ENCODE assay signal across 30 mouse cellular contexts in genomic region chr3:144597121-144597520, GRCm38 (mm10). TPM values are rescaled to one million over a fixed set of nuclear protein-coding genes. Genes with fewer than 3 reads are reported as not detected.
DNase-seq lines count a peak whose midpoint lies in the region; ATAC-seq and TF ChIP-seq lines count a peak whose summit lies in the region.
"Had no signal": no experiment of that assay in that cellular context is flagged by ENCODE, and none has a peak within 500 bp of the region (broad histone marks: within the 10 kb centered on the region; RNA-seq: fewer than 3 reads in every experiment).

No protein-coding gene starts in this region.

- H3K4me2 ChIP-seq in forebrain, embryonic 11.5 days (ENCODE audit: low read depth, low read length, severe bottlenecking) = no peak overlapping the region
- no peak overlapping the region for H3K4me2 ChIP-seq in midbrain, embryonic 13.5 days (replicated peaks)
- no peak overlapping the region for H3K4me2 ChIP-seq in midbrain, embryonic 16.5 days (ENCODE audit: low read length)
- H3K4me2 ChIP-seq in forebrain, embryonic 16.5 days (ENCODE audit: low read length) = no peak overlapping the region
- H3K4me2 ChIP-seq in kidney, embryonic 16.5 days (replicated peaks; ENCODE audit: low read depth, low read length) = no peak overlapping the region
- H3K4me2 ChIP-seq: heart, embryonic 11.5 days; hindbrain, embryonic 13.5 days; limb, embryonic 12.5 days; liver, embryonic 15.5 days; lung, embryonic 14.5 days; neural tube, embryonic 15.5 days had no signal

- 39% methylated on average over 4 of the region's 4 CpGs for WGBS in forebrain, embryonic 11.5 days
- 76% methylated on average over 4 of the region's 4 CpGs for WGBS in forebrain, embryonic 10.5 days
- WGBS in midbrain, embryonic 13.5 days = 45% methylated on average over 4 of the region's 4 CpGs
- WGBS in midbrain, embryonic 16.5 days = 37% methylated on average over 4 of the region's 4 CpGs
- WGBS in forebrain, embryonic 16.5 days = 13% methylated on average over 4 of the region's 4 CpGs
- WGBS in kidney, embryonic 16.5 days = 87% methylated on average over 4 of the region's 4 CpGs

- no peak for TF ChIP-seq CTCF in brain, embryonic 14.5 days (IDR thresholded peaks at IDR 0.05; ENCODE audit: borderline replicate concordance, extremely low read depth, insufficient read depth, insufficient read length)

- H3K27ac ChIP-seq in forebrain, embryonic 11.5 days (ENCODE audit: low read depth, low read length) = no peak overlapping the region; the same call in 1 of the 2 replicates
- H3K27ac ChIP-seq in forebrain, embryonic 10.5 days = no peak overlapping the region
- no peak overlapping the region for H3K27ac ChIP-seq in midbrain, embryonic 13.5 days
- no peak overlapping the region for H3K27ac ChIP-seq in midbrain, embryonic 16.5 days (ENCODE audit: low read length)
- H3K27ac ChIP-seq in forebrain, embryonic 16.5 days (ENCODE audit: low read length) = no peak overlapping the region
- no peak overlapping the region for H3K27ac ChIP-seq in kidney, embryonic 16.5 days (ENCODE audit: low read length)
- H3K27ac ChIP-seq: hindbrain, embryonic 13.5 days; limb, embryonic 12.5 days; liver, embryonic 15.5 days; neural tube, embryonic 15.5 days had no signal

- no peak overlapping the region for H3K9ac ChIP-seq in forebrain, embryonic 11.5 days (ENCODE audit: low read length)
- no peak overlapping the region for H3K9ac ChIP-seq in midbrain, embryonic 13.5 days (replicated peaks)
- H3K9ac ChIP-seq in midbrain, embryonic 16.5 days (ENCODE audit: low read depth, low read length) = no peak overlapping the region
- no peak overlapping the region for H3K9ac ChIP-seq in forebrain, embryonic 16.5 days (replicated peaks; ENCODE audit: low read depth, low read length)
- H3K9ac ChIP-seq in kidney, embryonic 16.5 days (replicated peaks; ENCODE audit: low read length) = no peak overlapping the region
- H3K9ac ChIP-seq: hindbrain, embryonic 13.5 days; limb, embryonic 12.5 days; liver, embryonic 15.5 days; lung, embryonic 14.5 days; neural tube, embryonic 15.5 days had no signal

- no peak for TF ChIP-seq POLR2A in brain, embryonic 14.5 days (IDR thresholded peaks at IDR 0.05; ENCODE audit: borderline replicate concordance, extremely low read depth, insufficient read depth, insufficient read length, poor library complexity, severe bottlenecking)

- peak; percentile 62 for DNase-seq in forebrain, embryonic 11.5 days (ENCODE audit: low spot score)
- no peak for DNase-seq in forebrain, embryonic 10.5 days (ENCODE audit: extremely low spot score, low spot score)
- DNase-seq in brain, embryonic 14.5 days (ENCODE audit: low read depth) = peak; percentile 91
- DNase-seq in urinary bladder, postnatal 25 days (ENCODE audit: low spot score) = no peak
- DNase-seq: adrenal gland, postnatal 10 days; cerebellum, adult 11 months; cerebellum, adult 9-11 months; gastrocnemius, postnatal 14 days; heart, postnatal 36 days; kidney, adult 8-10 months; kidney, postnatal 10 days; lung, embryonic 14.5 days; lung, postnatal 14 days; right cerebral cortex, adult 18-20 months; right cerebral cortex, postnatal 4 days; thymus, postnatal 14 days had no signal

- H3K36me3 ChIP-seq in forebrain, embryonic 11.5 days (ENCODE audit: control insufficient read depth, insufficient read depth, low read length) = no peaks in the 10 kb centered on the region
- peaks cover 69% of the 10 kb centered on the region for H3K36me3 ChIP-seq in forebrain, embryonic 10.5 days (replicated peaks)
- peaks cover 25% of the 10 kb centered on the region; the same call in 1 of the 2 replicates for H3K36me3 ChIP-seq in midbrain, embryonic 13.5 days
- 0 out of 2 replicates have a peak, but pooled peaks cover 2% of the 10 kb centered on the region for H3K36me3 ChIP-seq in midbrain, embryonic 16.5 days (ENCODE audit: control insufficient read depth, insufficient read depth, low read length)
- H3K36me3 ChIP-seq in forebrain, embryonic 16.5 days (ENCODE audit: control insufficient read depth, insufficient read depth) = no peaks in the 10 kb centered on the region
- H3K36me3 ChIP-seq in kidney, embryonic 16.5 days (ENCODE audit: insufficient read depth, low read length) = peaks cover 32% of the 10 kb centered on the region

- no peaks in the 10 kb centered on the region for H3K27me3 ChIP-seq in forebrain, embryonic 11.5 days (ENCODE audit: control insufficient read depth, insufficient read depth, low read length)
- no peaks in the 10 kb centered on the region for H3K27me3 ChIP-seq in forebrain, embryonic 10.5 days (ENCODE audit: poor library complexity, severe bottlenecking)
- no peaks in the 10 kb centered on the region for H3K27me3 ChIP-seq in midbrain, embryonic 13.5 days
- H3K27me3 ChIP-seq in midbrain, embryonic 16.5 days (ENCODE audit: control insufficient read depth, insufficient read depth, low read depth, low read length) = no peaks in the 10 kb centered on the region
- H3K27me3 ChIP-seq in forebrain, embryonic 16.5 days (replicated peaks; ENCODE audit: control insufficient read depth, insufficient read depth, low read length) = no peaks in the 10 kb centered on the region
- no peaks in the 10 kb centered on the region for H3K27me3 ChIP-seq in kidney, embryonic 16.5 days (ENCODE audit: insufficient read depth, low read length)
- H3K27me3 ChIP-seq: hindbrain, embryonic 13.5 days; limb, embryonic 12.5 days; liver, embryonic 15.5 days; neural tube, embryonic 15.5 days; Patski had no signal

- no peak overlapping the region for H3K4me3 ChIP-seq in forebrain, embryonic 11.5 days (ENCODE audit: low read depth, low read length)
- H3K4me3 ChIP-seq in forebrain, embryonic 10.5 days = no peak overlapping the region
- H3K4me3 ChIP-seq in midbrain, embryonic 13.5 days (replicated peaks) = no peak overlapping the region
- no peak overlapping the region for H3K4me3 ChIP-seq in midbrain, embryonic 16.5 days (ENCODE audit: low read depth, low read length)
- no peak overlapping the region for H3K4me3 ChIP-seq in forebrain, embryonic 16.5 days (replicated peaks; ENCODE audit: low read length)
- no peak overlapping the region for H3K4me3 ChIP-seq in kidney, embryonic 16.5 days (ENCODE audit: low read length)
- H3K4me3 ChIP-seq: erythroblast, embryonic 14.5 days; hindbrain, embryonic 13.5 days; left cerebral cortex, adult 2 months; limb, embryonic 12.5 days; liver, embryonic 15.5 days; neural tube, embryonic 15.5 days had no signal

- H3K9me3 ChIP-seq in forebrain, embryonic 11.5 days (ENCODE audit: control insufficient read depth, low read length) = no peaks in the 10 kb centered on the region
- no peaks in the 10 kb centered on the region for H3K9me3 ChIP-seq in forebrain, embryonic 10.5 days
- no peaks in the 10 kb centered on the region for H3K9me3 ChIP-seq in midbrain, embryonic 13.5 days
- H3K9me3 ChIP-seq in midbrain, embryonic 16.5 days (replicated peaks; ENCODE audit: control insufficient read depth, low read length, poor library complexity, severe bottlenecking) = no peaks in the 10 kb centered on the region
- H3K9me3 ChIP-seq in forebrain, embryonic 16.5 days (ENCODE audit: control insufficient read depth, low read length) = no peaks in the 10 kb centered on the region
- no peaks in the 10 kb centered on the region for H3K9me3 ChIP-seq in kidney, embryonic 16.5 days (ENCODE audit: low read length)
- H3K9me3 ChIP-seq: G1E; hindbrain, embryonic 13.5 days; limb, embryonic 12.5 days; liver, embryonic 15.5 days; neural tube, embryonic 15.5 days had no signal

- H3K4me1 ChIP-seq in forebrain, embryonic 11.5 days (replicated peaks; ENCODE audit: control insufficient read depth, insufficient read depth, low read length) = 0 out of 2 replicates have a peak, but pooled peaks cover 5% of the 10 kb centered on the region
- peaks cover 46% of the 10 kb centered on the region for H3K4me1 ChIP-seq in forebrain, embryonic 10.5 days
- peaks cover 14% of the 10 kb centered on the region for H3K4me1 ChIP-seq in midbrain, embryonic 13.5 days (replicated peaks)
- 0 out of 2 replicates have a peak, but pooled peaks cover 2% of the 10 kb centered on the region for H3K4me1 ChIP-seq in midbrain, embryonic 16.5 days (ENCODE audit: control insufficient read depth, insufficient read depth, low read length)
- peaks cover 9% of the 10 kb centered on the region; the same call in 1 of the 2 replicates for H3K4me1 ChIP-seq in forebrain, embryonic 16.5 days (replicated peaks; ENCODE audit: control insufficient read depth, insufficient read depth, low read length)
- no peaks in the 10 kb centered on the region for H3K4me1 ChIP-seq in kidney, embryonic 16.5 days (ENCODE audit: insufficient read depth, low read length)
- H3K4me1 ChIP-seq: hindbrain, embryonic 13.5 days; neural tube, embryonic 15.5 days had no signal

- peak; percentile 82 for ATAC-seq in forebrain, embryonic 11.5 days (replicated peaks; ENCODE audit: low FRiP score)
- peak; percentile 62; the same call in 1 of the 2 replicates for ATAC-seq in midbrain, embryonic 13.5 days
- no peak for ATAC-seq in midbrain, embryonic 16.5 days
- ATAC-seq in forebrain, embryonic 16.5 days = peak; percentile 87
- ATAC-seq in kidney, embryonic 16.5 days (ENCODE audit: low FRiP score, low TSS enrichment) = no peak
- ATAC-seq: intestine, embryonic 16.5 days; Patski had no signal

RNA-seq across cellular contexts. Expression of gene Selenof, which starts 27.0 kb away (rescaled TPM):
- 385 and 409 TPM in 2 replicates for polyA plus RNA-seq in forebrain, embryonic 11.5 days (2014; fragmentation: Nextera tagmentation; extraction: Ambion mirVana)
- 480 and 492 TPM in 2 replicates for polyA plus RNA-seq in forebrain, embryonic 10.5 days (2016; fragmentation: Nextera tagmentation; extraction: Ambion mirVana)
- polyA plus RNA-seq in midbrain, embryonic 13.5 days (2015; fragmentation: Nextera tagmentation; extraction: Ambion mirVana) = 518 and 526 TPM in 2 replicates
- polyA plus RNA-seq in midbrain, embryonic 16.5 days (2015; fragmentation: Nextera tagmentation; extraction: Ambion mirVana) = 525 and 552 TPM in 2 replicates
- 254 and 296 TPM in 2 replicates for polyA plus RNA-seq in brain, embryonic 14.5 days (2012; rRNA removed)
- 538 and 568 TPM in 2 replicates for polyA plus RNA-seq in forebrain, embryonic 16.5 days (2015; fragmentation: Nextera tagmentation; extraction: Ambion mirVana)
- 645 and 709 TPM in 2 replicates for polyA plus RNA-seq in kidney, embryonic 16.5 days (2015; fragmentation: Nextera tagmentation; extraction: Ambion mirVana)

RNA-seq across cellular contexts. Expression of gene Hs2st1, which starts 27.1 kb away (rescaled TPM):
- 25.3 and 26.8 TPM in 2 replicates for polyA plus RNA-seq in forebrain, embryonic 11.5 days (2014; fragmentation: Nextera tagmentation; extraction: Ambion mirVana)
- 12.4 and 13.7 TPM in 2 replicates for polyA plus RNA-seq in forebrain, embryonic 10.5 days (2016; fragmentation: Nextera tagmentation; extraction: Ambion mirVana)
- 13.9 and 17.4 TPM in 2 replicates for polyA plus RNA-seq in midbrain, embryonic 13.5 days (2015; fragmentation: Nextera tagmentation; extraction: Ambion mirVana)
- polyA plus RNA-seq in midbrain, embryonic 16.5 days (2015; fragmentation: Nextera tagmentation; extraction: Ambion mirVana) = 13.9 and 14.5 TPM in 2 replicates
- 27.3 and 30.9 TPM in 2 replicates for polyA plus RNA-seq in brain, embryonic 14.5 days (2012; rRNA removed)
- polyA plus RNA-seq in forebrain, embryonic 16.5 days (2015; fragmentation: Nextera tagmentation; extraction: Ambion mirVana) = 16.3 and 17.7 TPM in 2 replicates
- polyA plus RNA-seq in kidney, embryonic 16.5 days (2015; fragmentation: Nextera tagmentation; extraction: Ambion mirVana) = 10.2 and 11.3 TPM in 2 replicates

Comparison
In these comparisons a context has a peak if more than half of its experiments do, and no peak if none do; other contexts are left out.
1. ATAC-seq: peak in forebrain, embryonic 11.5 days (single experiment), midbrain, embryonic 13.5 days (single experiment) and forebrain, embryonic 16.5 days (single experiment); none in midbrain, embryonic 16.5 days (single experiment) and kidney, embryonic 16.5 days (single experiment).
2. DNase-seq: peak in forebrain, embryonic 11.5 days (single experiment) and brain, embryonic 14.5 days (single experiment); none in forebrain, embryonic 10.5 days (single experiment) and urinary bladder, postnatal 25 days (single experiment).